Mouse (Mus musculus) C2C12 (cell line): Measurements from ENCODE around the gene Cfap97d1. TPM values are rescaled to one million over a fixed set of nuclear protein-coding genes. Genes with fewer than 3 reads are reported as not detected.

Source experiments
- H3K27me3 ChIP-seq: one replicate; pipeline ENCODE4 v1.6.1; 2011; ENCODE audit not compliant: control insufficient read depth, insufficient read depth, insufficient read length
- H3K36me3 ChIP-seq: one replicate; pipeline ENCODE4 v1.6.1; 2011; ENCODE audit not compliant: control insufficient read depth, insufficient read depth
- H3K4me3 ChIP-seq: one replicate; pipeline ENCODE4 v1.5.1; 2011; ENCODE audit warnings: mild to moderate bottlenecking, control low read depth; ENCODE audit not compliant: poor library complexity, insufficient read depth, severe bottlenecking
- H3K79me2 ChIP-seq: one replicate; pipeline ENCODE4 v1.6.1; 2011; ENCODE audit not compliant: control insufficient read depth, insufficient read depth
- H3K79me3 ChIP-seq: one replicate; pipeline ENCODE4 v1.6.1; 2011; ENCODE audit warnings: low read depth, control low read depth
- H3ac ChIP-seq: one replicate; pipeline ENCODE3; 2011; ENCODE audit warnings: low read depth; ENCODE audit not compliant: control insufficient read depth, insufficient read length
- CEBPB ChIP-seq: IDR thresholded peaks from one replicate; pipeline ENCODE4 v1.6.1; 2011; ENCODE audit warnings: low read depth, mild to moderate bottlenecking, control low read depth, moderate library complexity
- CTCF ChIP-seq: IDR thresholded peaks from one replicate; pipeline ENCODE4 v1.5.1; 2011; ENCODE audit not compliant: control insufficient read depth, insufficient read depth, insufficient read length
- FOSL1 ChIP-seq: IDR thresholded peaks from one replicate; pipeline ENCODE4 v1.8.0; 2011; ENCODE audit warnings: mild to moderate bottlenecking, low read length; ENCODE audit not compliant: poor library complexity, insufficient read depth, severe bottlenecking
- MAX ChIP-seq: IDR thresholded peaks from one replicate; pipeline ENCODE4 v1.6.1; 2011; ENCODE audit warnings: mild to moderate bottlenecking, control low read depth
- MYOD1 ChIP-seq: IDR thresholded peaks from one replicate; pipeline ENCODE4 v1.6.1; 2011; ENCODE audit warnings: low read depth; ENCODE audit not compliant: control insufficient read depth, insufficient read length
- MYOG ChIP-seq: IDR thresholded peaks from one replicate; pipeline ENCODE4 v1.6.1; 2011; ENCODE audit not compliant: control insufficient read depth, insufficient read length; ENCODE audit errors: extremely low read depth
- USF1 ChIP-seq: IDR thresholded peaks from one replicate; pipeline ENCODE4 v1.6.1; 2011; ENCODE audit warnings: low read depth, mild to moderate bottlenecking, control low read depth, moderate library complexity
- polyA plus RNA-seq: library from polyadenylated mRNA; unstranded; fragments of >200 nt; fragmentation: generic; extraction: Trizol; gene quantifications from one replicate; pipeline ENCODE4 v1.2.1, GENCODE M21; 2012; ENCODE audit warnings: missing spikeins

Cfap97d1 gene
- polyA plus RNA-seq, 1 experiment: not detected

GRCm38 (mm10) chr11:102004251-102004650 is 20.2 kb downstream of the Cfap97d1 start:
- Histone ChIP-seq H3K36me3 (no peaks in the 10 kb centered on the region), H3K4me3 (no peak overlapping the region), H3ac (no peak overlapping the region), H3K27me3 (peaks cover 16% of the 10 kb centered on the region), H3K79me2 (no peaks in the 10 kb centered on the region), H3K79me3 (no peaks in the 10 kb centered on the region)
- TF ChIP-seq MYOD1: no peak
- TF ChIP-seq MAX: no peak
- TF ChIP-seq FOSL1: no peak
- TF ChIP-seq CTCF: no peak
- no peak for TF ChIP-seq CEBPB
- TF ChIP-seq MYOG: no peak
- TF ChIP-seq USF1: no peak

GRCm38 (mm10) chr11:102006271-102006670 is 22.2 kb downstream of the Cfap97d1 start:
- no peaks in the 10 kb centered on the region for H3K79me3 ChIP-seq
- H3K27me3 ChIP-seq: peaks cover 14% of the 10 kb centered on the region
- H3K79me2 ChIP-seq: no peaks in the 10 kb centered on the region
- no peak overlapping the region for H3ac ChIP-seq
- no peak for TF ChIP-seq FOSL1
- H3K4me3 ChIP-seq: no peak overlapping the region
- no peaks in the 10 kb centered on the region for H3K36me3 ChIP-seq

GRCm38 (mm10) chr11:102006688-102007087 is 22.6 kb downstream of the Cfap97d1 start:
- no peaks in the 10 kb centered on the region for H3K36me3 ChIP-seq
- TF ChIP-seq MAX (no peak), MYOG (no peak), MYOD1 (no peak), CTCF (no peak), USF1 (no peak), CEBPB (no peak), FOSL1 (no peak)
- H3ac ChIP-seq: no peak overlapping the region
- H3K27me3 ChIP-seq: peaks cover 11% of the 10 kb centered on the region
- no peaks in the 10 kb centered on the region for H3K79me3 ChIP-seq
- no peak overlapping the region for H3K4me3 ChIP-seq
- H3K79me2 ChIP-seq: no peaks in the 10 kb centered on the region

GRCm38 (mm10) chr11:102008372-102008771 is 24.3 kb downstream of the Cfap97d1 start:
- Histone ChIP-seq H3K27me3 (peaks cover 15% of the 10 kb centered on the region), H3K79me2 (no peaks in the 10 kb centered on the region), H3K79me3 (no peaks in the 10 kb centered on the region), H3K36me3 (no peaks in the 10 kb centered on the region), H3ac (no peak overlapping the region), H3K4me3 (no peak overlapping the region)
- TF ChIP-seq MAX (no peak), USF1 (no peak), FOSL1 (no peak), MYOD1 (no peak), CTCF (no peak), CEBPB (no peak), MYOG (no peak)

- no peaks in the 10 kb centered on the region for H3K36me3 ChIP-seq
- no peak for TF ChIP-seq MYOG
- TF ChIP-seq MAX: no peak
- no peak for TF ChIP-seq MYOD1
- TF ChIP-seq CTCF: no peak
- no peak for TF ChIP-seq FOSL1
- no peaks in the 10 kb centered on the region for H3K79me3 ChIP-seq
These were observed 25.0 kb downstream of the Cfap97d1 start for GRCm38 (mm10) chr11:102008954-102009637.

GRCm38 (mm10) chr11:102010140-102010539 is 26.1 kb downstream of the Cfap97d1 start:
- H3K4me3 ChIP-seq: no peak overlapping the region
- peaks cover 29% of the 10 kb centered on the region for H3K27me3 ChIP-seq
- no peak overlapping the region for H3ac ChIP-seq
- H3K36me3 ChIP-seq: no peaks in the 10 kb centered on the region
- no peak for TF ChIP-seq CEBPB
- TF ChIP-seq MYOG: no peak
- TF ChIP-seq MAX: no peak
- H3K79me2 ChIP-seq: no peaks in the 10 kb centered on the region
- no peaks in the 10 kb centered on the region for H3K79me3 ChIP-seq

More at GRCm38 (mm10) chr11:102008954-102009637, 25.0 kb downstream of the Cfap97d1 start:
- peaks cover 20% of the 10 kb centered on the region for H3K27me3 ChIP-seq
- H3ac ChIP-seq: no peak overlapping the region
- H3K4me3 ChIP-seq: no peak overlapping the region
- H3K79me2 ChIP-seq: no peaks in the 10 kb centered on the region
